Mouse (Mus musculus) midbrain, embryonic 11.5 days (tissue): ENCODE data around the gene Tmem45a. TPM values are rescaled to one million over a fixed set of nuclear protein-coding genes. Genes with fewer than 3 reads are reported as not detected.

Source experiments
- ATAC-seq: fragments of 200-750 bp; cut with Nextera tagmentation; 2 replicates; pipeline ENCODE4 v1.8.0; 2017; ENCODE audit warnings: moderate TSS enrichment, moderate library complexity; ENCODE audit not compliant: low FRiP score
- DNase-seq: peaks from one replicate; pipeline ENCODE4 v3.0.0; 2015; ENCODE audit warnings: low spot score; ENCODE audit errors: missing footprints
- H3K27ac ChIP-seq: fragments of 300-500 bp; sonication (generic); 2 replicates; pipeline ENCODE4 v1.5.1; 2014; ENCODE audit warnings: low read depth, low read length
- H3K27me3 ChIP-seq: fragments of 300-500 bp; sonication (generic); 2 replicates; pipeline ENCODE4 v1.6.1; 2014; ENCODE audit warnings: mild to moderate bottlenecking, low read length, moderate library complexity, mixed read lengths; ENCODE audit not compliant: control insufficient read depth, insufficient read depth
- H3K36me3 ChIP-seq: fragments of 300-500 bp; sonication (generic); 2 replicates; pipeline ENCODE4 v1.6.1; 2014; ENCODE audit warnings: mild to moderate bottlenecking, low read length, moderate library complexity, mixed read lengths; ENCODE audit not compliant: control insufficient read depth, insufficient read depth
- H3K4me1 ChIP-seq: fragments of 300-500 bp; sonication (generic); 2 replicates; pipeline ENCODE4 v1.6.1; 2014; ENCODE audit warnings: low read length; ENCODE audit not compliant: control insufficient read depth, insufficient read depth
- H3K4me2 ChIP-seq: fragments of 300-500 bp; sonication (generic); 2 replicates; pipeline ENCODE4 v1.6.1; 2014; ENCODE audit warnings: mild to moderate bottlenecking, moderate library complexity
- H3K4me3 ChIP-seq: fragments of 300-500 bp; sonication (generic); 2 replicates; pipeline ENCODE4 v1.5.1; 2014; ENCODE audit warnings: low read depth, low read length
- H3K9ac ChIP-seq: fragments of 300-500 bp; sonication (generic); 2 replicates; pipeline ENCODE4 v1.6.1; 2014; ENCODE audit warnings: low read length
- H3K9me3 ChIP-seq: fragments of 300-500 bp; sonication (generic); 2 replicates; pipeline ENCODE4 v1.6.1; 2016; ENCODE audit warnings: low read length; ENCODE audit not compliant: control insufficient read depth
- WGBS: fragments of 180-500 bp; shearing (Covaris S2); extraction: QIAGEN DNeasy Blood & Tissue Kit; methylation state at CpG from one replicate; pipeline ENCODE4 v1.1.7; 2014; 5-methylcytosine and 5-hydroxymethylcytosine counted together
- polyA plus RNA-seq: library from polyadenylated mRNA; unstranded; fragments of >200 nt; fragmentation: Nextera tagmentation; extraction: Ambion mirVana; gene quantifications from 2 replicates; pipeline ENCODE4 v1.2.1, GENCODE M21; 2014

The Tmem45a gene
- polyA plus RNA-seq, 1 experiment from 2014 or later, result 9.5 TPM

- 49% methylated on average over 10 of the region's 10 CpGs for WGBS
- no peak overlapping the region for H3K4me3 ChIP-seq
- H3K27ac ChIP-seq, result no peak overlapping the region
- no peak overlapping the region for H3K9ac ChIP-seq
- H3K9me3 ChIP-seq, result no peaks in the 10 kb centered on the region
- no peak overlapping the region for H3K4me2 ChIP-seq
- DNase-seq (peak; percentile 91), ATAC-seq (peak; percentile 79)
- no peaks in the 10 kb centered on the region for H3K4me1 ChIP-seq
- no peaks in the 10 kb centered on the region for H3K36me3 ChIP-seq
- no peaks in the 10 kb centered on the region for H3K27me3 ChIP-seq
Observed at GRCm38 (mm10) chr16:56771163-56772105, 114.5 kb downstream of the Tmem45a start.

Other genes starting within 250 kb of the Tmem45a start
- 248 and 257 TPM in 2 replicates for gene Tfg, start 168.7 kb downstream of the Tmem45a start, polyA plus RNA-seq
- not detected in 2 replicates for gene Adgrg7, start 90.3 kb downstream of the Tmem45a start, polyA plus RNA-seq
- gene Lnp1, start 41.9 kb upstream of the Tmem45a start, polyA plus RNA-seq, result not detected in 2 replicates
- gene Tmem45a2, start 185.2 kb upstream of the Tmem45a start, polyA plus RNA-seq, result not detected in 2 replicates
- 67.9 and 74.1 TPM in 2 replicates for gene Tomm70a, start 235.5 kb upstream of the Tmem45a start, polyA plus RNA-seq